Mouse (Mus musculus) embryonic fibroblast, embryonic 13.5 days (primary cell): ENCODE data around the gene Pilrb2. TPM values are rescaled to one million over a fixed set of nuclear protein-coding genes. Genes with fewer than 3 reads are reported as not detected.
"Not testable (repeated sequence)": the region's sequence is repeated elsewhere in the genome, so short reads cannot be mapped to it uniquely, and the experiment has no call there.

ENCODE experiments used
- H3K27ac ChIP-seq: 2 replicates; pipeline ENCODE4 v1.5.1; 2012; ENCODE audit warnings: low read length, control low read depth, inconsistent platforms; ENCODE audit not compliant: insufficient read depth
- H3K4me1 ChIP-seq: 2 replicates; pipeline ENCODE4 v1.6.1; 2011; ENCODE audit warnings: low read length; ENCODE audit not compliant: control insufficient read depth, insufficient read depth
- H3K4me3 ChIP-seq: 2 replicates; pipeline ENCODE4 v1.5.1; 2011; ENCODE audit warnings: mild to moderate bottlenecking, control low read depth, low read length; ENCODE audit not compliant: insufficient read depth
- CTCF ChIP-seq: IDR thresholded peaks from 2 replicates; pipeline ENCODE4 v1.5.1; 2011; ENCODE audit warnings: mild to moderate bottlenecking, control low read depth, low read length, moderate library complexity, borderline replicate concordance; ENCODE audit not compliant: insufficient read depth
- POLR2A ChIP-seq: IDR thresholded peaks from 2 replicates; pipeline ENCODE4 v1.6.1; 2011; ENCODE audit warnings: low read depth, mild to moderate bottlenecking, control low read depth, low read length, moderate library complexity
- polyA plus RNA-seq: library from polyadenylated mRNA; stranded (reverse); fragments of >200 nt; gene quantifications from 2 replicates; pipeline ENCODE4 v1.2.4, GENCODE M21; 2011; ENCODE audit warnings: low read depth; ENCODE audit not compliant: missing spikeins, insufficient read length

The Pilrb2 gene
- polyA plus RNA-seq, result not detected in 2 replicates

DNA sequence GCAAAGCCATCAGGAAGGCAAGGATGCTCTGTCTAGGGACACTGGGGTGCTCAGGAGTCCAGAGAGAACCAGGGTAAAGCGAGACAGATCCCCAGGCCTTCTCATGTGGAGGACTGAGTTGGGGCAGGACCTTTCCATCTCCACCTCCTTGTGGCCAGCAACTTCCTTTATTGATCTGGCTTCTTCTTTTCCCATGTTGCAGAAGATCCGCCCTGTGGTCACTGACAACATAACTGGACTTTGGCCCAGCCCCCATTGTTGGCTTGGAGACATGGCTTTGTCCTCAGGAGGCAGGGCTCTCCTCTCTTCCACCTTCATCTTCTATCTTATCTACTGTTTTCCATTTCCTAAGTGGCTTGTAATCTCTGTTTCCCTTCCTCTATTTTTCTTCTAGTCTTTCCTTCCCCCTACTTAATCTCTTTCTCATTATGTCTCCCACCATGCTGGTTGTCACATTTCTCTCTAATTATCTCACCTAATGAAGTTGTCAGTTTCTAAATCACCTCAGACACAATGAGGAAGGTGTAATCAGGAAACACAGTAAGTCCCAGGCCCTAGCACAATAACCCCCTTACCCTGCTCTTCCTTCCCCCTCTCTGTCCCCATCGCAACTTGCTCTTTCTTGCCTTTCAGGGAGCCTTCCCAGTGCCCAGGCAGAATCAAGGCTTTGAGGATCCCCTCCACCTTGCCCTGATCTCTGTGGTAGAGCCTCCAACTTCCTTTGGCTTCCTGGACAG is at the start of gene Pilrb2:
Gene Pilrb2, minus strand, starts transcription at position 172 of the 737 bp plus-strand sequence.
- not testable (repeated sequence) for H3K4me3 ChIP-seq, H3K27ac ChIP-seq, H3K4me1 ChIP-seq

DNA sequence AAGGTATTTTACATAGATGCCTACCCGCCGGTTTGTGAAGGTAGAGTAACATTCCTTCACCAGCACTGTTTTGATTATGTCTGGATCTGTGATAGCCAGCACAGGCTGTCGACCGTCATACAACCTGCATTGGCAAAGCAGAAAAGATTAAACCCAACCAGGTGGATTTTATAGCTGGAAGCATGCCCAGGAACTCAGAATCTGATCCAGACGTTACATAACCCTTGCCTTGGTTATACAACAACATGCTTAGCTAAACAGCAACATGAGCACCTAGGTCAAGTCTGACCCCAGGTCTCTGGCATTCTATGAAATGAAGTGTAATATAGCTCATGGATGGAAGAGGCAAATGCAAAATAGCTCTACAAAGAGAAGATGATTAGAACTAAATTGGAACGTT is 43.9 kb upstream of the Pilrb2 start:
- no peaks in the 10 kb centered on the region for H3K4me1 ChIP-seq
- TF ChIP-seq POLR2A (no peak), CTCF (no peak)
- H3K4me3 ChIP-seq, result no peak overlapping the region
- H3K27ac ChIP-seq, result no peak overlapping the region

DNA sequence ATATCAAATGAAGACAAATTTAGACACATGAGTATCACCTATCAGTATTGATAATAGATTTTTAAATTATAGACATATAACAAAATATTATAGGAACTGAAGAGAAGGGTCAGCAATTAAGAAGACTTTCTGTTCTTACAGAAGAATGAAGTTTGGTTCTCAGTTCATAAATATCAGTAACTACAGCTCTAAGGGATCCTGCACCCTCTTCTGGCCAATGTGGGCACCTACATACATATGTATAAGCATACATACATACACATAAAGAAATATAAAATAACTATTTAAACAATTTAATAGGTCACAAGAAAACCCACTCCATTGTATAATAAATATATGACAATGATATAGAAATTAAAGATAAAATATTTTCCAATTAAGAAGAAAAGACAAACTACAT is 42.9 kb upstream of the Pilrb2 start:
- Histone ChIP-seq H3K4me1 (no peaks in the 10 kb centered on the region), H3K4me3 (no peak overlapping the region), H3K27ac (no peak overlapping the region)
- TF ChIP-seq POLR2A (no peak), CTCF (no peak)

DNA sequence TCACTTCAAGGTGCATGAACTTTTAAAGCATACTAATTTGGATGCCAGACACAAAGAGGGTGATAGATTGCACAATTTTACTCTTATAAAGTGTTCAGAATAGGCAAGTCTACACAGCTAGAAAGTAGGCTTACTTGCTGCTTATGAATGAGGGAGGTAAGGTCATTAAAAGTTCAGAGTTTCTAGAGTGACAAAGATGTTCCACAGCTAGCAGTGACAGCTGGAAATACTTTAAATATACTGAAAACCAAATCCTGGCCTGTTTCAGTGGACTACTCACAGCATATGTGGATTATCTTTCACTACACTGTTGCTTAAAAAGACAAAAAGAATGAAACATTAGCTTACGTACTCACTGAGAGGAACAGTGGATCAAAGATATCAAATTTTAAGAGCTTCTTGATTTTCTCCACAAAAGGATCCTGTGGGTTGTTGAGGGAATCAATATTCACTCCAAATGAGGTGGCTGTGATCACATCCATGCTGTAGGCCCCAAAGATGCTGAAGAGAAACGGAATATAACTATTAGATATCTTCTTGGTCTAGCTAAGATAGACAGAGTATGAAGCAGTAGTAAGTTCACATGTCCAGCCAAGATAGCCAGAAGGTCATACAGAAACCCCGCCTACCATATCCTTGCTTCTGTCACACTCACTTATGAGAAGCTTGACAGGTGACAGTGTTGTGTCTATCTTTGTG is 38.1 kb upstream of the Pilrb2 start:
- Histone ChIP-seq H3K4me1 (no peaks in the 10 kb centered on the region), H3K27ac (no peak overlapping the region), H3K4me3 (no peak overlapping the region)
- TF ChIP-seq POLR2A, result no peak
- TF ChIP-seq CTCF, result no peak

DNA sequence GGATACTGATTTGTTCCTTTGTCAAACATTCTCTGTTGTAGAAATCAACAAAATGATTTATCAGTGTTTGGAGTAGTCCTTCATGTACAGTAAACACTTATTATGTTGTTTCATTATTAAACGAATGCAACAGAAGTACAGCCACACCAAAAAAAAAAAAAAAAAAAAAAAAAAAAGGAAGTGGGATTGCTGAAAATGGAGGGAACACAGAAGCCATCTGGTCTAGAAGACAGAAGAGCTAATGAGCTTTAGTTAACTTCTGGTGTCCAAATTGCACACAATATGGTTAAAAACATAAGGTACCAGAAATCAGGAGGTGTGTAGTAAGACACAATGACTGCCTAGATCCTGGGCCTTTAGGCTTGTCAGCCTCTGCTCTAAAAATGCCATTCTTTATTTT is 26.2 kb upstream of the Pilrb2 start:
- Histone ChIP-seq H3K27ac (no peak overlapping the region), H3K4me3 (no peak overlapping the region), H3K4me1 (no peaks in the 10 kb centered on the region)
- TF ChIP-seq POLR2A (no peak), CTCF (no peak)

DNA sequence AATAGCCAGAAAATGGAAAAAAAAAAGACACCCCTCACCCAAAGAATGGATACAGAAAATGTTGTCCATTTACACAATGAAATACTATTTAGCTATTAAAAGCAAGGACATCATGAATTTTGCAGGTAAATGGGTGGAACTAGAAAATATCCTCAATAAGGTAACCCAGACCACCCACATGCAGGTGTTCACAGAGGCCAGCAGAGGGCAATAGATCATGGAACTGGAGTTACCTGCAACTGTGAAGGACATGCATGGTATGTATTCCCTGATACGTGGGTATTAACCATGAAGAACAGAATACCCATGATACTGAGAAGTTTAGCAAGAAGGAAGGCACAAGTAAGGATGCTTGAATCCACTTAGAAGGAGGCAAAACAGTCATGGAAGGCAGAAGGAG is 21.3 kb upstream of the Pilrb2 start:
- no peaks in the 10 kb centered on the region for H3K4me1 ChIP-seq
- no peak for TF ChIP-seq CTCF
- TF ChIP-seq POLR2A, result no peak
- H3K4me3 ChIP-seq, result no peak overlapping the region
- H3K27ac ChIP-seq, result no peak overlapping the region

DNA sequence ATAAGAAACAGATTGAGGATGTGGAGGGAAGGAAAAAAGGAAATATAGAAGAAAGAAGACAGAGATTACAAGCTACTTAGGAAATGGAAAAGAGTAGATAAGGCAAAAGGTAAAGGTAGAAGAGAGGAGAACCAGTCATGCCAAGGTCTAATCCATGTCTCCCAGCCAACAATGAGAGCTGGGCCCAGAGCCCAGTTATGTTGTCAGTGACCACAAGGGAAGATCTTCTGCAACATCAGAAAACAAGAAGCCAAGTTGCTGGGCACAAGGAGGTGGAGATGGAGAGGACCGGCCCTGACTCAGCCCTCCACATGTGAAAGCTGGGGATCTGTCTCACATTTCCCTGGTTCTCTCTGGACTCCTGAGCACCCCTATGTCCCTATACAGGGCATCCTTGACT is 16.1 kb upstream of the Pilrb2 start:
- H3K4me1 ChIP-seq, result no peaks in the 10 kb centered on the region
- no peak overlapping the region for H3K4me3 ChIP-seq
- TF ChIP-seq CTCF (no peak), POLR2A (no peak)

DNA sequence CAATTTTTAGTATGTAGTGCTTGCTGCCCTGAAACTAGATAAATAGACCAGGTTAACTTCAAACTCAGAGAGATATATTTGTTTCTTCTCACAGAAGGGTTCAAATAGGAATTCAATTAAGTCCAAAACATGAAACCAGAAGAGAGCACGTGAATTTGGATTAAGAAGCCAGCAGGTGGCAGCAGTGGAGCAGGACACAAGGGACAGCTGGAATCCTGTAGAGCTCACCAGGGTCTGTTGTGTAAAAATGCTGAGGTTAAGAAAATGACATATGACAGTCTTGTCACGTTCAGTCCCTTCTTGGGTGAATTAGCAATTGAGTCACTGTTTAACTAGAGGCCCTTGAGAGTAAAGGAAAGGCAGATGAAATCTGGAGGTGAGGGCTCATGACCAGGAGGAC is 14.3 kb upstream of the Pilrb2 start:
- TF ChIP-seq POLR2A, result no peak
- TF ChIP-seq CTCF, result peak; percentile 22; the same call in 1 of the 2 replicates
- Histone ChIP-seq H3K4me1 (no peaks in the 10 kb centered on the region), H3K27ac (no peak overlapping the region), H3K4me3 (no peak overlapping the region)

More for the DNA sequence above, 16.1 kb upstream of the Pilrb2 start:
- H3K27ac ChIP-seq, result no peak overlapping the region

DNA sequence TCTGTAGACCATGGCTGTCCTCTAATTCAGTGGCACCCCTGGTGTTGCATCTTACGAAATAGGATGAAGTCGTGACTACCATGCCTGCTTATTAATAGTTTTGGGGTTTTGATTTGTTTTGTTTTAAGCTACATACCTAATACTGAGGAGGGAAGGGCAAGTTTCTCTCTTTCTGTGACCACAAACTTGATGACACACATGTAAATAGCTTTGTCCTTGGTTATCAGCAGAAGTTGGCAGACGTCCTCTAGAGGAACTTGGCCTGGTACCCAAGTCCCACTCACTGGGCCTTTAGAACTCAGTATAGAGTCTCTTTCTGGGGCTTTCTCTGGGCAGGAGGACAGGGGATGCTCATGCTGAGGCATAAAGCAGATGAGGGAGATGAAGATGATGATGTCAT is 11.7 kb upstream of the Pilrb2 start:
- H3K27ac ChIP-seq, result no peak overlapping the region
- TF ChIP-seq CTCF (no peak), POLR2A (no peak)
- no peak overlapping the region for H3K4me3 ChIP-seq
- H3K4me1 ChIP-seq, result no peaks in the 10 kb centered on the region

DNA sequence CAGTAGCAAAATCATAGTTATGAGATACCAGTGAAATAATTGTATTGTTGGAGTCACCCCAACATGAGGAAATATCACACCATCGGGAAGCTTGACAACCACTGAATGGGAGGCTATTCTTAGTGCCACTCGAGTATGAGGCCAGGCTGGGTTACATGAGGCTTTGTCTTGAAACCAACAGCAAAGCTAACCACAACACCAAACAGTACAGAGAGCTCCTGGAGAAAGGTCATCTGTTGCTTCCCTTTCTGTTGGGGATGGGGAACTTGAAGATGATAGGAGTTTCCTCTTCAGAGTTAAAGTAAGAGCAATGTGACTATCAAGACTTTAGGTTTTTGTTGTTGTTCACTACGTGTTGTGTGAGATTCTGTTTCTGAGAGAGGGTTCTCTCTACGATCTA is 11.3 kb upstream of the Pilrb2 start:
- Histone ChIP-seq H3K4me1 (no peaks in the 10 kb centered on the region), H3K27ac (no peak overlapping the region), H3K4me3 (no peak overlapping the region)
- TF ChIP-seq CTCF (no peak), POLR2A (no peak)
